Mouse (Mus musculus) liver, postnatal 0 days (tissue): ENCODE data around the gene Slc30a6.

ENCODE experiments used
- CTCF ChIP-seq: sonication (generic); IDR thresholded peaks from 2 replicates; pipeline ENCODE4 v1.5.1; 2016; ENCODE audit warnings: antibody characterized with exemption, low read depth
- EP300 ChIP-seq: IDR thresholded peaks from 2 replicates; pipeline ENCODE4 v1.6.1; 2016; ENCODE audit warnings: antibody characterized with exemption, low read depth, mild to moderate bottlenecking

DNA sequence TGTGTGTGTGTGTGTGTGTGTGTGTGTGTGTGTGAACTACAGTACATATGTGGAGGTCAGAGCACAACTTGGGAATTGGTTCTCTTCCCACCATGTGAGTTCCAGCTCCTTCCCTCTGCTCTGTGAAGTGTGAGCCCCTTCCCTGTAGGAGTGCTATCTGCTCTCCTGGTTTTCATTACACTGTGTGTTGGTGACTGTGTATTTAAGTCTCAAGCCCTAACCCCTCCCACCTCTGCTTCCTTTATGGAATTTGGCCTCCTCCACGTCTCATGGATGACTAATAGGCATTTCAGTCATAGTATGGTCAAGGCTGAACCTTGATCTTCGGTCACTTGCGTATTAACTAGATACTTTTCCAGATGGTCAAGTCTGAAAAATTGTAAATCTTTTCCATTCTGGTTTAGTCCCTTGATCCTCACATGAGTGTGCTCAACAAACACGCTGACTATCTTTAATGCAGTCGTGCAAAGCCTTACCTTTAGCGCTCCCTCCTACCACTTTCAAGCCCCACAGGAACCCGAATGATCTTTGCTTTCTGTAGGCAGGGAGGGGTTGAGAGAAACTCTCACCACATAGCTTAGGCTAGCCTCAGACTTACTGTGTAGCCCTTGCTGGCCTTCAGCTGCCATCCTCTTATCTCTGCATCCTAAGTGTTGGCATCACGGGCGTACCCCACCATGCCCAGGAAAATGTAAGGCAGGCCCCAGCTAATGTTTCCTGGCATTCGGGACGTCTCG is 7.2 kb downstream of the Slc30a6 start:
- no peak for TF ChIP-seq CTCF
- no peak for TF ChIP-seq EP300
